Mouse (Mus musculus): ENCODE data around the gene Wdr20. TPM values are rescaled to one million over a fixed set of nuclear protein-coding genes. Genes with fewer than 3 reads are reported as not detected.
A peak's percentile ranks its signal among the peaks of the same experiment; 100 is the strongest.
"Not testable (repeated sequence)": the region's sequence is repeated elsewhere in the genome, so short reads cannot be mapped to it uniquely, and the experiment has no call there.

Gene Wdr20
- polyA plus RNA-seq, 1 experiment = 15.5 TPM

DNA sequence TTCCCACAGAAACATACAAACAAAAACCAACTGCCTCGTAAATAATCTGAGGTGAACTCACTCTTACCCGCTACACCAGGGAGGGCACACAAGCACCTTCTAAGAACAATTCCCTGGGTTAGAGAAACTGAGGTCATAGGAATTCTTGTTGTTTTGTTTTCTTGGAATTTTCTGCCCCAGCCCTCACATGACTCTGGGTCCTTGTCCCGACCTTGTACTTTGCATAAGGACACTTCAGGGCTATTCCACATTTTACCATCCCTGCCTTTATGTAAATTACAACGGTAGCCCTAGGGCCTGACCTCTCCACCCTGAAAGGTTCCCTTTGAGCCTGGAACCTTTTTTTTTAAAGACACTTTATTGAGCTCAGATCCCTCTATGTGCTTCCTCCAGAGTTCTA is 35.2 kb upstream of the Wdr20 start, which contains the start of gene Hsp90aa1:
Gene Hsp90aa1 (minus strand): TSS at position 173 of the 400 bp plus-strand sequence.
- TF ChIP-seq CTCF (IDR thresholded peaks at IDR 0.05; ENCODE audit: extremely low read depth, insufficient read length, insufficient replicate concordance, low read depth, low read length) = no peak
- no peak for TF ChIP-seq POLR2A (IDR thresholded peaks at IDR 0.05; ENCODE audit: low read depth, low read length)
- no peaks in the 10 kb centered on the region for H3K27me3 ChIP-seq (ENCODE audit: control insufficient read depth, insufficient read depth, low read length)
- H3K36me3 ChIP-seq (ENCODE audit: control insufficient read depth, insufficient read depth, low read length) = no peaks in the 10 kb centered on the region
- H3K4me1 ChIP-seq (ENCODE audit: control insufficient read depth, insufficient read depth, insufficient read length, low read length) = peaks cover 5% of the 10 kb centered on the region
- no peak within 1 kb of the TSS for H3K27ac ChIP-seq (ENCODE audit: insufficient read depth, low read depth, low read length)
- 51% methylated on average over 4 of the region's 4 CpGs for WGBS
- H3K4me3 ChIP-seq (ENCODE audit: low read depth, low read length) = no peak within 1 kb of the TSS

DNA sequence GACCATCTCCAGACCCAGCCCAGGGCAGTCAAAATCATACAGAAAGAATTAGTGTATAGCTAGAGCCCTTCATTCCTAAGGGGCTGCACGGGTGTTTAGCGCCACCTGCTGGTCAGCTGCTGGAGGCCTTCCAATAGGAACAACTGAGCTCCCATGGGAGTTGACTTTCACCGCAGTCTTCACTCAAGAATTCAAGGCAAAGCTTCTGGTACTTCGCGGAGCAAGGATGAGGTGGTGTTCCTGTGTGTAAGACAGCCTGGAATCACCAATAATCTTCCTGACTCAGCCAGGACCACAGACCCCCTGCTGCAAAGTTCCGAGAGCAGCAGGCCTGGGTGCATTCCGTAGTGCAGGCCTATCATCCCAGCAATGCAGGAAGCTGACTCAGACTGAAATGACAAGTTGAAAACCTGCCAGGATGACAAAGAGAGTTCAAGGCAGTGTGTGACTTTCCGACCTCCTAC is 34.7 kb upstream of the Wdr20 start:
- WGBS = 29% methylated on average over 8 of the region's 8 CpGs
- H3K27ac ChIP-seq (ENCODE audit: insufficient read depth, low read depth, low read length) = no peak overlapping the region
- TF ChIP-seq POLR2A (IDR thresholded peaks at IDR 0.05; ENCODE audit: low read depth, low read length) = no peak
- peak; percentile 98 for TF ChIP-seq CTCF (IDR thresholded peaks at IDR 0.05; ENCODE audit: extremely low read depth, insufficient read length, insufficient replicate concordance, low read depth, low read length)
- H3K4me1 ChIP-seq (ENCODE audit: control insufficient read depth, insufficient read depth, insufficient read length, low read length) = peaks cover 5% of the 10 kb centered on the region
- H3K27me3 ChIP-seq (ENCODE audit: control insufficient read depth, insufficient read depth, low read length) = no peaks in the 10 kb centered on the region
- H3K4me3 ChIP-seq (ENCODE audit: low read depth, low read length) = no peak overlapping the region
- H3K36me3 ChIP-seq (ENCODE audit: control insufficient read depth, insufficient read depth, low read length) = no peaks in the 10 kb centered on the region

DNA sequence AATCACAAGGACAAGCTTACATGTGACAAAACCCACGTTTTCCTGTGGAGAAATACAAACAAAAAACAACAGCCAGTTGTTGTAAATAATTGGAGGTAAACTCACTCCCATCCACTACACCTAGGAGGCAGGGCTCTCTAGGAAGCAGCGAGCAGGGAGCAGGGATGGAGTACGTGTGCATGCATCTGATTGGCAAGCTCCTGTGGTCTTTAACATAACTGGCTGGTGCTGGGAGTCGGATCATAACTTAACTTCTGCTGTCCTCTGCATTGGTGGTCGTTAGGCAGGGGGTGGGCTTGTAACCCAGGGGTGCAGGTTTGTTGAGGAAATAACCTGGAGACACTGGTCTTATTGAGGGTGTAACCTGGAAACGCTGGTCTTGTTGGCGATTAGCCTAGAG is 34.1 kb upstream of the Wdr20 start:
- Histone ChIP-seq H3K4me3 (ENCODE audit: low read depth, low read length) (no peak overlapping the region), H3K4me1 (ENCODE audit: control insufficient read depth, insufficient read depth, insufficient read length, low read length) (peaks cover 5% of the 10 kb centered on the region), H3K27me3 (ENCODE audit: control insufficient read depth, insufficient read depth, low read length) (no peaks in the 10 kb centered on the region), H3K36me3 (ENCODE audit: control insufficient read depth, insufficient read depth, low read length) (no peaks in the 10 kb centered on the region), H3K27ac (ENCODE audit: insufficient read depth, low read depth, low read length) (no peak overlapping the region)
- TF ChIP-seq POLR2A (IDR thresholded peaks at IDR 0.05; ENCODE audit: low read depth, low read length) = no peak
- no peak for TF ChIP-seq CTCF (IDR thresholded peaks at IDR 0.05; ENCODE audit: extremely low read depth, insufficient read length, insufficient replicate concordance, low read depth, low read length)
- WGBS = 76% methylated on average over 7 of the region's 7 CpGs

DNA sequence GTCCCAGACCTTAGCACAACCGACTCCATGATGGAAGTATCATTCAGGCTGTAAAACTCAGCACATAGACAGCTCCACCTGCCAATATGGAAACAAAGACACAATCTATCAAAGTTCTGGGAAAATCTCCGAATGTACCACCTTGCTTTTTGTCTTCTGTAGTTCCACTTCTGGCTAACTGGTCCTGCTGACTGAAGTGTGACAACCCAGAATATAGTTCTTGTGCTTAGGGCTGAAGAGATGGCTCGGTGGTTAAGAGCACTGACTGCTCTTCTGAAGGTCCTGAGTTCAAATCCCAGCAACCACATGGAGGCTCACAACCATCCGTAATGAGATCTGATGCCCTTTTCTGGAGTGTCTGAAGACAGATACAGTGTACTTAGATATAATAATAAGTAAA is 32.3 kb upstream of the Wdr20 start:
- not testable (repeated sequence) for H3K27ac ChIP-seq (ENCODE audit: insufficient read depth, low read depth, low read length); H3K4me1 ChIP-seq (ENCODE audit: control insufficient read depth, insufficient read depth, insufficient read length, low read length)
- whole genome bisulfite sequencing = 87% methylated on average over 4 of the region's 4 CpGs

DNA sequence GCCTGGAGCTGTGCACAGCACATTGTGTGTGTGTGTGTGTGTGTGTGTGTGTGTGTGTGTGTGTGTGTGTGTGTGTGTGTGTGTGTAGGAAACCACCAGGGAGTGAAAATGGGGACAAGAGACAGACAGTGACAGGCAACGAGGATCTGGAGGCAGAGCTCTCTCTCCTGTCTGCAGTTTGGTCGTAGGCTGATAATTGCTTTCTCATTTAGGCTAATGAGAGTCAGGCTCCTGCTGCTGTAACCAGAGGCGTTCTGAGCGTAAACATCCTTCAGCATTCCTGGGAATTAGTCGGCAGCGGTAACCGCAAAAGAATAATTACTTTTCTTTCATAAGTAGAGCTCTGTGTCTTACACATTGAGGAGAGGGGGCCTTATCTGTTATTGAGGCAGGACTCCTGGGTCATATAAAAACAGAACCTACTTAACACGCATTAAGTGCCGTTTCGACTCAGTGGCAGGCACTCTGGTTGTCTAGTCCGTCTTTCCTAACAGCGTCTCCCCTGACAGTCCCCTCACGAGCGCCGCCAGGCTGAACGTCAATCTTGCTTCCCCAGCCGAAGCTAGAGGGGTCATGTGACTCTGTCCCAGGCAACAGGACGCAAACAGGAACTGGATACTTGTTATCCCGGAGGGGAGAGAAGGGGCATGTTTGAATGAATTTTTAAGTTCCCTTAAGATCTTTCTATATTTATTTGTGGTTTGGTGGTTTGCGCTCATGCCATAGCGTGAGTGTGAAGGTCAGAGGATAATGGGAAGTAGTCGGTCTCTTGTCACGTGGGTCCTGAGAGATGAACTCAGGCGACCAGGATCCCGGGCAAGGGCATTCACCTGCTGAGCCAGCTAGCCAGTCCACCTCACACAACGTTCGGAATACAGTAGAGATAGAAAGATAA is 31.2 kb upstream of the Wdr20 start:
- H3K27me3 ChIP-seq (ENCODE audit: control insufficient read depth, insufficient read depth, low read length) = no peaks in the 10 kb centered on the region
- H3K4me3 ChIP-seq (ENCODE audit: low read depth, low read length) = peak overlapping the region; percentile 30
- peak overlapping the region; percentile 36 for H3K27ac ChIP-seq (ENCODE audit: insufficient read depth, low read depth, low read length)
- H3K4me1 ChIP-seq (ENCODE audit: control insufficient read depth, insufficient read depth, insufficient read length, low read length) = peaks cover 5% of the 10 kb centered on the region; the same call in 1 of the 2 replicates
- no peak for TF ChIP-seq CTCF (IDR thresholded peaks at IDR 0.05; ENCODE audit: extremely low read depth, insufficient read length, insufficient replicate concordance, low read depth, low read length)
- WGBS = under 1% methylated on average over 27 of the region's 27 CpGs
- no peaks in the 10 kb centered on the region for H3K36me3 ChIP-seq (ENCODE audit: control insufficient read depth, insufficient read depth, low read length)

More for the DNA sequence above, 32.3 kb upstream of the Wdr20 start:
- H3K36me3 ChIP-seq (ENCODE audit: control insufficient read depth, insufficient read depth, low read length); H3K27me3 ChIP-seq (ENCODE audit: control insufficient read depth, insufficient read depth, low read length); H3K4me3 ChIP-seq (ENCODE audit: low read depth, low read length): not testable (repeated sequence)

DNA sequence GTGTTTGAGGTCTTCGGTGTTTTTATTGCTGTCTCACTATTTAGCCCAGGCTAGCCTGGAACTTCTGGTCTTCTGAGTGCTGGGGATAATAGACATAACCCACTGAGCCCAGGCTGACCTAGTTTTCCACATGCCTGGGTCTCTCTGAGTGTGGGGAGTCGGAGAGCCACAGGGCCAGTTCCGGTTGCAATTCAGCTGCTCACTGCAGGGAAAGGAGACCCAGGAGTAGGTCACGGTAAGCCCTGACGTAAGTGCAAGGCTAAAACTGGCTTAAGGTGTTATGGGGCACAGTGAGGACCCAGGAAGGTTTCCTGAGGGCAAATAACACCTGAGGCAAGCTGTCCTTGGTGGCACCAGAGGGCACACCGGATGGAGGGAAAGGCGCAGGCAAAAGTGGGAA is 30.3 kb upstream of the Wdr20 start:
- 92% methylated on average over 7 of the region's 7 CpGs for WGBS

DNA sequence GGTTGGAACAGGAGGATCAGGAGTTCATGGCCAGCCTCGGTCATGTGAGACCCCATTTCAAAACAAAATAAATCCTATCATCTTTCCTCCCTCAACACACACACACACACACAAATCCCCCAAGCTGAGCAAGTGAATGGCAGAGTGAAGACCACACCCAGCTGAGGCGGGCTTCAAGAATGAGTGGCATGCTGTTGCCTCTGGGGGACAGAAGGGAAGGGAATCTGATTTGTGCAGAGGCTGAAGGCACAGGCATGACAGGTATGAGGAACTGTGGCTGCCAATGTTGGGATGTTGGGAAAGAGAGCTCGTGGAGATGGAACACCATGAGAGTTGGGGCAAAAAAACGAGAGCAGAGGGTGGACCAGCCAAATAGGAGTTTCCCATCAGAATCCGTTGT is 26.5 kb upstream of the Wdr20 start:
- TF ChIP-seq CTCF (IDR thresholded peaks at IDR 0.05; ENCODE audit: extremely low read depth, insufficient read length, insufficient replicate concordance, low read depth, low read length) (no peak), POLR2A (IDR thresholded peaks at IDR 0.05; ENCODE audit: low read depth, low read length) (no peak)
- H3K4me3 ChIP-seq (ENCODE audit: low read depth, low read length) = no peak overlapping the region
- H3K36me3 ChIP-seq (ENCODE audit: control insufficient read depth, insufficient read depth, low read length) = no peaks in the 10 kb centered on the region
- peaks cover 2% of the 10 kb centered on the region; the same call in 1 of the 2 replicates for H3K4me1 ChIP-seq (ENCODE audit: control insufficient read depth, insufficient read depth, insufficient read length, low read length)
- WGBS = 51% methylated on average over 5 of the region's 5 CpGs
- H3K27me3 ChIP-seq (ENCODE audit: control insufficient read depth, insufficient read depth, low read length) = no peaks in the 10 kb centered on the region
- H3K27ac ChIP-seq (ENCODE audit: insufficient read depth, low read depth, low read length) = no peak overlapping the region

More for the DNA sequence above, 30.3 kb upstream of the Wdr20 start:
- TF ChIP-seq CTCF (IDR thresholded peaks at IDR 0.05; ENCODE audit: extremely low read depth, insufficient read length, insufficient replicate concordance, low read depth, low read length) (no peak), POLR2A (IDR thresholded peaks at IDR 0.05; ENCODE audit: low read depth, low read length) (no peak)
- Histone ChIP-seq H3K27ac (ENCODE audit: insufficient read depth, low read depth, low read length) (no peak overlapping the region), H3K4me3 (ENCODE audit: low read depth, low read length) (no peak overlapping the region), H3K4me1 (ENCODE audit: control insufficient read depth, insufficient read depth, insufficient read length, low read length) (peaks cover 5% of the 10 kb centered on the region; the same call in 1 of the 2 replicates), H3K36me3 (ENCODE audit: control insufficient read depth, insufficient read depth, low read length) (no peaks in the 10 kb centered on the region), H3K27me3 (ENCODE audit: control insufficient read depth, insufficient read depth, low read length) (no peaks in the 10 kb centered on the region)
